Mouse (Mus musculus): Measurements from ENCODE around the gene Zcwpw1.
"Not testable (repeated sequence)": the region's sequence is repeated elsewhere in the genome, so short reads cannot be mapped to it uniquely, and the experiment has no call there.

Gene Zcwpw1

DNA sequence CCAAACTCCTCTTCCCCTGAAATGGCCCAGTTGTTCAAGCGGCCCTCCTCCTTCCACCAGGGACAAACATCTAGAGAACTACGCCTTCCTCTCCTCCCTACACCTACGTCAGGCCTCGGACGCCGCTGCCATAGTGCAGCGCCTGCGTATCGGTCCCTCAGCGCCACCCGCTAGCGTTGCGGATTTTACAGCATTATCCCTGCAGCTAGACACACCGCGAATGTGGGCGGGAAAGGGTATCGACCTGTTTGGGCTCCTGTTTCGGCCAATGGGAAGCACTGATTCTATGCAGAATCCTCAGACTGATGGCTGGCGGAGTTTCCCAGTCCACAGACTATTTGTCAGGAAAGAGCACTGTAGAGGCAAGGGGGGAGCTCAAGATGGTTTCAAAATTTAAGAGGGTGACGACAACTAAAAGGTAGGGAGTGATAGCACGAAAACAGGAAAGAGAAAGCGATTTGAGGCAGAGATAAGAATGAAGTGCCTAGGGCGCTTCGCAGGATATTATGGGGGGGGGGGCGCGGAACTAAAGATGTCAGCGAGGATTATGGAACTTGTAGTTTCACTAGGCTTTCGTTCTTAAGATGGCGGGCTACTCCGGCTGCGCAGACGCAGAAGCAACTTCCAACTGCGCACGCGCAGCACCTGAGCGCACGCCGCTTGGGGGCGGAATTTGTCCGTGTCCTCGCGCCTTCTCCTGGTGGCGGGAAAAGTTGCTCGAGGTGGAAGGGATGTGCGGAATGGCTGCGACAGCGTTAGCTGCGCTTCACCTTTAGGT is at the start of gene Zcwpw1, which contains the start of gene Mepce:
Zcwpw1 (plus strand) TSS at position 648 of the 778 bp plus-strand sequence.
Mepce (minus strand) TSS at position 505 of the 778 bp plus-strand sequence.
- peak; percentile 95 for DNase-seq (ENCODE audit: low spot score in 2 of 2)

DNA sequence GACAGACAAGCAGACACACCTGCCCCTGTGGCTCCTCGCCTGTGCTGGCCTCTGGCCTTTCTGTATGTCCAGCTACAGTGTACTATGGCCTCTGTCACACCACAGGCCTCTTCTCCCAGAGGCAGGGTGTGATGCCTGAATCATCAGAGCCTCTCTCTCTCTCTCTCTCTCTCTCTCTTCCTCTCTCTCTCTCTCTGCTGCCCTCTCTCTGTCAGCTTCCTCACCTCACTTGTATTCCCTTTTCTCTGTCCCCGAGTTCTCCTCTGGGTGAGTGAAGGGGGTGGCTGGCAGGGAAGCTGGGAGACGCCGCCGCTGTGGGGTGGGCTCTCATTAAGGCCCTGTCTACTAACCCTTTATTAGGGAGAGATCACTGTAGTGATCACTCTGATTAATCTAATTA is 49.1 kb upstream of the Zcwpw1 start:
- DNase-seq (ENCODE audit: low spot score in 2 of 2) = no peak

DNA sequence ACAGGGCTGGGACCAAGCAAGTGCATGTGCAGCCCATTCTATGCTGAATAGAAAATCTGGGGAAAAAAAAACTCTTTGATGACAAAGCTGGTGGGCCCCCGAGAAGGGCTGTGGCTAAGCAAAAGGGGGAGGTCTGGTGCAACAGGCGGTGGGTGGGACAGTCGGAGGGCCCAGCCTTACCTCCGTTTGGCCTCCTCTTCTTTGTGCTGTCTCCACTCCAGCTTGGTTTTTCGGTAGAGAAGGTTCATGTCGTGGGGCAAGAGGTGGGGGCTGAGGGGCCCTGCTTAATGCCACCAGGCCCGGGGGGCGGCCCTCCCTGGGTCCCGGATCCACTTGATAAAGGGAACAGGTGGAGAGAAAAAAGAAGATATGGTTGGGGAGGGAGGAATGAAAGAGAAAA is 48.1 kb upstream of the Zcwpw1 start:
- DNase-seq (ENCODE audit: low spot score in 2 of 2) = no peak

- DNase-seq (ENCODE audit: low spot score in 2 of 2) = no peak
These were observed 47.1 kb upstream of the Zcwpw1 start for GRCm38 (mm10) chr5:137740506-137740905.

DNA sequence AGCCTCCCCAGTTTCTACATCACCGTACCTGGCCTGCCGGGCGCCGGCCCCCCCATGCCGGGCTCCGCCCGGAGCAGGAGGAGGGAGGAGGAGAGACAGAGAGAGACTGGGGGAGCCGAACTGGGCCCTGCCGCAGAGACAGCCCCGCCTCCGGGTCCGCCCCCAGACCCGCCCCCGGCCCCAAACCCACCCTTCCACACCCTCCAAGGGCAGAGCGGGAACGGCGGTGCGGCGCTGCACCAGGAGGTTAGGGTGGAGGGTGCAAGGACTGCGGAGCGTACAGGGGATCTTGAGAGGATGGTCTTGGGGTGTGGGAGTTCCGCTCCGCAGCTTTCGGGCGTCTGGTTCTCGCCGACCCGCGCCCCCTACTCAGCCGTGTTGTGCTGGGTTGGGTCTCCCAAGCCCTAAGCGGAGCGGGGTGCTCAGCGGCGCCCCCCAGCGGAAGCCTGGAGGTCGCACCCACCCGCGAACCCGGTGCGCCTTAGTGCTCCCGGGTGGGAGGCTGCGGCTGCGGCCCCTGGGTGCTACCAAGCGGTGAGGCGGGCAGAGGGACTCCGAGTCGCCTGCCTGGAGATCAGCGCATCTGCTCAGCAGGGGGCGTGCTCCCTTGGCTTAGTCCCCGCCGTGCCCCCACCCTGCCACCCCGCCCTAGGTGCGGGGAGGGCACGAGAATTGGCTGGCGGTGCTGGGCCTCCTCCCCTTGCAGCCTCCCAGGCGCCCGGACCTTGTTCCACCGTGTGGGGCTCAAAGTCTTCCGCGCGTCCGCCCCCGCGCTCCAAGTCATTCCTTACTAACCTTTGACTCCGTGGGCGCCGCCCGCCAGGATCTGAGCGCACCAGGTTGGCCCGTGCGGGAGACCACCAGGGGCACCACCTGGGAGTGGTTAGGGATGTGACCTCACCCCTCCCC is 46.3 kb upstream of the Zcwpw1 start, which contains the start of gene Nyap1:
Nyap1 (minus strand) TSS at position 585 of the 909 bp plus-strand sequence.
- peak; percentile 86 to 89 for DNase-seq (ENCODE audit: low spot score in 2 of 2)

- DNase-seq (ENCODE audit: low spot score in 2 of 2) = no peak
These were observed 45.5 kb upstream of the Zcwpw1 start for GRCm38 (mm10) chr5:137742048-137742447.

DNA sequence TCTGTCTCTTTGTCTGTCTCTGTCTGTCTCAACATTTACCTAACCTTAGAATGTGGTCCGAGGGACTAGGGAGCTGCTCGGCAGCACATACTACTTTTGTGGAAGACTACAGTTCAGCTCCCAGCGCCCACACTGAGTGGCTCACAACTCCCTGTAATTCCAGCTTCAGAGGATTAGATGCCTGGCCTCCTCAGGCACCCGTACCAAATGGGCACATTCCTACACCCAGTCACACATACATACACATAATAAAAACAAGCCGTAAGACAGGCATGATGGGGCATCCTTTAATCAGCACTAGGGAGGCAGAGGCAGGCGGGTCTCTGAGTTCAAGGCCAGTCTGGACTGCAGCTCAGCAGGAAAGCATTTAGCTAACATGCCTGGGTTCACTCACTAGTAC is 44.8 kb upstream of the Zcwpw1 start:
- no peak for DNase-seq (ENCODE audit: low spot score in 2 of 2)

- DNase-seq (ENCODE audit: low spot score in 2 of 2) = no peak
These were observed 43.4 kb upstream of the Zcwpw1 start for GRCm38 (mm10) chr5:137744197-137744596.

GRCm38 (mm10) chr5:137745214-137746171 is 42.1 kb upstream of the Zcwpw1 start, which contains the start of gene Tsc22d4:
Gene Tsc22d4 (plus strand): TSS chr5:137745730.
- peak; percentile 94 for DNase-seq (ENCODE audit: low spot score in 2 of 2)

DNA sequence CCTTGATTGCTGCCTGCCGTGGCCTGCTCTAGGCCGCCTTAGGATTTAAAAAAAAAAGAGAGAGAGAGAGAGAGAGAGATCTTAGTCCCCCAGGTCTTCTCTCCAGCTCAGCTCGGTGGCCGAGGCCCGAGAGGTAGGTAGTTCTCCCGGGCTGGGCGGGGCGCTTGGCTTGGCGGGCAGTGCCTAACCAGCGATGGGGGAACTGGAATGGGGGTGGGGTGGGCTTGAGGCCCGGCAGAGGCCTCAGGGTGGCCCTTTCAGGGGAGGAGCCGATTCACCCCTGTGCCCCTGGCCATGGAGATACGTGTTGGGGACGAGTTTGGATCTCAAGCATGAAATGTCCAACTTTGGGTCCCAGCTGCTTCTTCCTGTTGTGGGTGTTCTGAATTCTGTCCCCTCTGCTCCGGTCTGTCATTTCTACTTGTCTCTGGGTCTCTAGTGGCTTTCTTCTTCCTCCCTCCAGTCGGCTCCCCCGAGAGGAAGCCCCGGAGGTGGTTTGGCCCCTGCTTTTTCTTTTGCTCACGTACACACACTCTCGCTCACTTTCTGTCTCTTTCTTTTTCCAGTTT is 41.2 kb upstream of the Zcwpw1 start:
- DNase-seq (ENCODE audit: low spot score in 2 of 2) = peak in 1 of 2 experiments; percentile 88

GRCm38 (mm10) chr5:137746851-137747325 is 40.7 kb upstream of the Zcwpw1 start:
- DNase-seq (ENCODE audit: low spot score in 2 of 2) = peak; percentile 62 to 79

- DNase-seq (ENCODE audit: low spot score in 2 of 2) = peak; percentile 75 to 76
These were observed 40.2 kb upstream of the Zcwpw1 start for GRCm38 (mm10) chr5:137747326-137747961.

GRCm38 (mm10) chr5:137748130-137748770 is 39.3 kb upstream of the Zcwpw1 start:
- DNase-seq (ENCODE audit: low spot score in 2 of 2) = peak; percentile 40 to 46

- DNase-seq (ENCODE audit: low spot score in 2 of 2) = peak in 1 of 2 experiments; percentile 42
These were observed 38.3 kb upstream of the Zcwpw1 start for GRCm38 (mm10) chr5:137749196-137749836.

GRCm38 (mm10) chr5:137750212-137750611 is 37.4 kb upstream of the Zcwpw1 start:
- not testable (repeated sequence) for DNase-seq (ENCODE audit: low spot score in 2 of 2)

- DNase-seq (ENCODE audit: low spot score in 2 of 2) = no peak
These were observed 36.2 kb upstream of the Zcwpw1 start for GRCm38 (mm10) chr5:137751221-137751887.

DNA sequence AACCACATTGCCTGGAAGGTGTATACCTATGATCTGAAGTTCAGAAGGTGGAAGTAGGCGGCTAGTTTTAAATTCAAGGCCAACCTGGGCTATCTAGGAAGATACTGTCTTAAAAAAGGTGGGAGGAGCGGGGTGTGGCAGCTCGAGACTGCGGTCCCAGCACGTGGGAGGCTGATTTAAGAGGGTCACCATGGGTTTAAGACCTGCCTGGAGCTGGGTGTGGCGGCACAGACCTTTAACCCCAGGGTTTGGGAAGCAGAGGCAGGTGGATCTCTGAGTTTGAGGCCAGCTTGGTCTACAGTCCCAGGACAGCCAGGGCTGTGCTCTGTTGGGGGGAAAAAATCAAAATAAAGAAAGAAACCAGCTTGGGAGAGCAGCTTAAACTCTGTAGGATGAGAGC is 35.6 kb upstream of the Zcwpw1 start:
- no peak for DNase-seq (ENCODE audit: low spot score in 2 of 2)

GRCm38 (mm10) chr5:137753111-137753832 is 34.3 kb upstream of the Zcwpw1 start:
- no peak for DNase-seq (ENCODE audit: low spot score in 2 of 2)

Data from spleen, postnatal 10 days (tissue).